Mouse (Mus musculus) bone marrow, adult 2 months (tissue): ENCODE measurements around the gene Map3k7cl.

ENCODE experiments used
- CTCF ChIP-seq: fragments of 200-500 bp; IDR thresholded peaks from 2 replicates; pipeline ENCODE4 v1.5.1; 2011; ENCODE audit warnings: low read length, control low read depth; ENCODE audit not compliant: control insufficient read depth, insufficient read depth
- POLR2A ChIP-seq: fragments of 200-500 bp; IDR thresholded peaks from 2 replicates; pipeline ENCODE4 v1.6.1; 2011; ENCODE audit warnings: low read depth, mild to moderate bottlenecking, control low read depth, low read length, borderline replicate concordance; ENCODE audit not compliant: control insufficient read depth

DNA sequence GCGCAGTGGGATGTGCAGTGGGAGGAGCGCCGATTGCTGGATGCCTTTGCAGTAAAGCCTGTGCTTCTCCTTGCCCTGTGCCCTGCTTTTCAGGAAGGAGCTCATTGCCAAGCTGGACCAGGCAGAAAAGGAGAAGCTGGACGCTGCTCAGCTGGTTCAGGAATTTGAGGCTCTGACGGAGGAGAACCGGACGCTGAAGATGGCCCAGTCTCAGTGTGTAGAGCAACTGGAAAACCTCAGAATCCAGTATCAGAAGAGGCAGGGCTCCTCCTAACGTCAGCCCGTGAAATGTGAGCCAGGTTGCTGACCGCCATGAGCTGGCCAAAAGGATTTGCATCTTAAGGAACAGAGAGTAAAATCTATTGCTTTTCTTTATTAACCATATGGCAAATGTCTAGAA lies 41.0 kb downstream of the Map3k7cl start:
- TF ChIP-seq POLR2A (no peak), CTCF (no peak)
